Mouse (Mus musculus) cerebellum, postnatal 10 days (tissue): ENCODE results near the gene C2cd4b.

ENCODE experiments used
- DNase-seq, 2 experiments: peaks; one replicate each; pipeline ENCODE4 v3.0.0; 2021; ENCODE audit warnings: mixed read lengths in 2 of 2

The C2cd4b gene

GRCm38 (mm10) chr9:67759163-67759955, at the start of gene C2cd4b:
C2cd4b (plus strand) TSS chr9:67759437.
- DNase-seq = peak; percentile 35 to 38

GRCm38 (mm10) chr9:67711051-67711877, 48.0 kb upstream of the C2cd4b start:
- peak; percentile 83 to 86 for DNase-seq

DNA sequence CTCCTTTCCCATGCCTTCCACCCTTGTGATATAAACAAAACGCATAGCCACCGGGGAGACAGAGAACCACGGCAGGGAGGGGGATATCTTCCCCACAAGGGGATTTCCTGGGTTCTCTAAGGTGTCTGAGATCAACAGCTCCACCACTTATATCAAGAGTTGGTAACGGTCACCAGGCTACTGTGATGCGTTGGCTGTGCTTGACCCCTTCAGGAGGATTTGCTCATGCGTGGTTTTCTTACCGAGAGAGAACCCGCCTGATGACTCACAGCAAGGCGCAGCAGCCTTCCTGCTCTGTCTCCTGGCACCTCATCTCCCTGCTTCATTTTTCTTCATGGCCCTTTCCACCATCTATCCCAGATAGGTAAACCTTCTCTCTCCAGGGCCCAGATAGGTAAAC, 47.1 kb upstream of the C2cd4b start:
- DNase-seq = no peak

DNA sequence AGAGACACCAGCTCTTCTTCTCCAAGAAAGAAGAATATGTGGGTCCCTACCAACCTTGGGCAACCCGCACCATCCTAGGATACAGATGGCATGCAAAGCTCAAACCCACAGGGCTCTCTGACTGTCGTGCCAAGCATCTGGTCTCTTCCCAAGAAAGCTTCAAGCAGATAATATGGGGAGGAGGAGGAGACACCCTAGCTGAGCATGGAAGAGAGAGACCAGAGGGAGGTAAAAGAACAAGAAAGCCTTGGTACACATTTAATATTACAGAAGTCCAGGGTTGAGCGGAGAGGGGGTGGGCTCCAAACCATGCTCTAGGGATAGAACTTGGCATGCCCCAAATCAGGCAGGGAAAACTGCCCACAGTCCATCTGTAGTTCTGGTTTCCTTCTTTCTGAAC, 42.2 kb upstream of the C2cd4b start:
- peak; percentile 29 to 47 for DNase-seq

- DNase-seq = no peak
Observed at GRCm38 (mm10) chr9:67718596-67718995, 40.6 kb upstream of the C2cd4b start.

GRCm38 (mm10) chr9:67720150-67720549, 39.1 kb upstream of the C2cd4b start:
- no peak for DNase-seq

DNA sequence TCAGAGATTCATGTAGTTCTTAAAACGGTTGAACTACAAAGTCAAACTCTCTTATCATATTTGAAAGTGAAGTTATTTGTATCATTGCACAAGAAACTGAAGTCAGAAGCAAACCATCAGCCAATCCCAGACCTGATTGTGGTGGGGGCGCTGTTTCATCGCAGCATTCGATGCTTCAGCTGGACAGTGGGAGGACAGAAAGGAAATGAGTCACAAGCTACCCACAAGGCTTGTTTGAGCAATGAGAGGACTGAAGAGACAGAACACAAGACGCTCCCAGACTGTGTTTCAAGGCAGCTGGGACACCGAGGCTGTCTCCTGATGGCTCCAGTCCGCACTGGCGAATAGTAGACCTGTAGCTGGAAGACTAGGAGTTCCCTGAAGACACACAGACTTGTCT, 36.9 kb upstream of the C2cd4b start:
- no peak for DNase-seq

GRCm38 (mm10) chr9:67725196-67725595, 34.0 kb upstream of the C2cd4b start:
- no peak for DNase-seq

DNA sequence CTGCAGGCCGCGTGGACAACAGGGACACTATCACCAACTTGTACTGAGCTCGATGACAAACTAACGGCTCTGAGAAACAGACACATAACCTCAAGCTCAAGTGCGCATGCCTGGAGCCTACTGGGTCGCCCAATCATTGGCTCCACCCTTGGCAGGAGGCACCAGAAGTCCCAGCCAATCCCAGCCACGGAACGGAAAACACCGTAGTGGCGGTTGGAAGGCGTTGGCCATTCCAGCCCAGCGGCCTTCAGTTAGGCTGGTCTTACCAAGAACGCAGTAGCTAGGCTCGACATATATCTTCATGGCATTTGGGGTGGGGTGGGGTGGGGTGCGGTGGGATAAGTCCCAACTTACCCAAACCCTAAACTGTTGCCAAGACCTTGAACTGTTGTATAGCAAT, 25.5 kb upstream of the C2cd4b start:
- no peak for DNase-seq

- DNase-seq = peak; percentile 66 to 75
Observed at GRCm38 (mm10) chr9:67735426-67735825, 23.8 kb upstream of the C2cd4b start.

GRCm38 (mm10) chr9:67741256-67741655, 18.0 kb upstream of the C2cd4b start:
- DNase-seq = no peak

- DNase-seq = no peak
Observed at GRCm38 (mm10) chr9:67753411-67754182, 5.6 kb upstream of the C2cd4b start.

GRCm38 (mm10) chr9:67754713-67755112, 4.5 kb upstream of the C2cd4b start:
- DNase-seq = peak in 1 of 2 experiments; percentile 24

DNA sequence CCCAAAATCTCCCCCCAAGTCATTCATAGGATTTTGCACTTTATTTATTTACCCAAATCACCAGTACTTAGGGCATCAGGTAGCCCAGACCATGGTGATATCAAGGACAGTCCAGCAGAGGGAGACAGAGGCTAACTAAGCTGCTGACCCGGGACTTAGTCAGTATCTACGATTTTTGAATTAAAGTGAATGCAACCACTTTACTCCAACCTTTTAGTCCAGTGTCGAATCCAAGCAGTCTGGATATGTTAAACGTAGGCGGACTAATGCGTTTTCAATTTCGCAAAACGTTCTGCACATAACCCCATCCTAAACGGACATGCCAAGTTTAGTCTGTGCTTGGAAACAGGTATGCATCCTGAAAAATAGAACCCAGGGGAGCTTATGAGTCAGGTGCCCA, 551 bp upstream of the C2cd4b start:
- peak; percentile 85 to 88 for DNase-seq

DNA sequence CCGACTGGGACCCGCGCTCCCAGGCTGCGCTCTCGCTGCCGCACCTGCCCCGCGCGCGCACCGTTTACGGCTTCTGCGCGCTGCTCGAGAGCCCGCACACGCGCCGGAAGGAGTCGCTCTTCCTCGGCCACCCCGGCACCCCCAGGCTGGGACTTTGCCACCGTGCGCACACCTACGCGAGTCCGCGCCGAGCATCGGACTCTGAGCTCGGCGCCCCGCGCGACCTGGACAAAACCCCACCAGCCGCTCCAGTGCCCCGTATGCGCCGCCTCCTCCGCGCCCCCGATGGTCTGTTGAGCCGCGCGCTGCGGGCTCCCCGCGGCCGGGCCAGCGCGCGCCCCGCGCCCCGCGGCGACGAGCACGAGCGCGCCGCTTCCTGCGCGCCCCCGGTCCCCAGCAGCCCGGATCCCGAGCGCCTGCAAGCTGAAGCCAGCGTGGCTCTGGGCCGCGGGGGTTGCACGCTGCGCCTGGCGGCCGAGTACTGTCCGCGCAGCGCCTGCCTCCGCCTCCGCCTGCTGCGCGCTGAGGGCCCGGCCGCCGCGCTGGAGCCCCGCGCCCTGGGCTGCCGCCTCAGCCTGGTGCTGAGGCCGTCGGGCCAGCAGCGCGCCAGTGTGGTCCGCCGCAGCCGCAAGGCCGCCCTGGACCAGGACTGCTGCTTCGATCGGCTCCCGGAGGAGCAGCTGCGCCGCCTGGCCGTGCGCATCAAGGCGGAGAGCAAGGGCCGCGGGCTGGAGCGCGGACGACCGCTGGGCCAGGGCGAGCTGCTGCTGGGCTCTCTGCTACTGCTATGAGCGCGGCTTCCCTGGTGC, 923 bp downstream of the C2cd4b start:
- peak; percentile 83 to 86 for DNase-seq

DNA sequence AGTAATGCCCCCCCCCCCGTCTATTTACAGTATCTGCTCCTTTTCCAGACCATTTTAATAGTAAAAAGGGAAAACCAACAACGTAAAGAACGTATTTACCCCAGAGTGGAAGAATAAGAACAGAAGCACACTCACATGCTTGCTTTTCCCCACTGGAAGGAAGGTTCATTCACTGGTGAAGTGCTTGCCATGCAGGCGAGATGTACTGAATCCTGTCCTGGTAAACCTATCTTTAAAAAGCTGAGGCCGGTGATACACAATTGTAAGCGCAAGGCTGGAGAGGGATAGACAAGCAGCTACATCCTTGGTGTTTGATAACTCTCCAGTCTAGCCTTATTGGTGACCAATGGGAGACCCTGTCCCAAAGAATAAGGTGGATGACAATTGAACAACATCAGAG, 1.8 kb downstream of the C2cd4b start:
- no peak for DNase-seq

- DNase-seq = no peak
Observed at GRCm38 (mm10) chr9:67763326-67763725, 4.1 kb downstream of the C2cd4b start.

- DNase-seq = no peak
Observed at GRCm38 (mm10) chr9:67766405-67766804, 7.2 kb downstream of the C2cd4b start.

DNA sequence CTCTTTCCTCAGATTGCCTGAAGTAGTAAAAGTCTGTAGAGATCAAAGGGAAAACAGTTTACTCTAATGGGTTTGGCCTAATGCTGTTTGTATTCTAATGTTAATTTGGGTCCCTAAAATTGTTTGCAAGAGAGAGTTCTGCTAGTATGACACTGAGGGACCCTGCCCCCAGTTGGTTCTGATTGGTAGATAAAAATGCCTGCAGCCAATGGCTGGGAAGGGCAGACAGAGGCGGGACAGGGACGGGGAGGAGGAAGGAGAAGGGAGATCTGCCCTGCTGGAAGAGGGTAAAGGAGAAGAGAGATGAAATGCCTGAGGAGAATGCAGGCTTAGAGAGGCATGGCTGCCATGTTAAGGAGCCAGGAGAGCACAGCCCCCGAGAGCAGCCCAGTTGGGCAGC, 7.7 kb downstream of the C2cd4b start:
- peak in 1 of 2 experiments; percentile 11 for DNase-seq

- no peak for DNase-seq
Observed at GRCm38 (mm10) chr9:67768843-67769242, 9.6 kb downstream of the C2cd4b start.

GRCm38 (mm10) chr9:67769401-67769800, 10.2 kb downstream of the C2cd4b start:
- DNase-seq = no peak

DNA sequence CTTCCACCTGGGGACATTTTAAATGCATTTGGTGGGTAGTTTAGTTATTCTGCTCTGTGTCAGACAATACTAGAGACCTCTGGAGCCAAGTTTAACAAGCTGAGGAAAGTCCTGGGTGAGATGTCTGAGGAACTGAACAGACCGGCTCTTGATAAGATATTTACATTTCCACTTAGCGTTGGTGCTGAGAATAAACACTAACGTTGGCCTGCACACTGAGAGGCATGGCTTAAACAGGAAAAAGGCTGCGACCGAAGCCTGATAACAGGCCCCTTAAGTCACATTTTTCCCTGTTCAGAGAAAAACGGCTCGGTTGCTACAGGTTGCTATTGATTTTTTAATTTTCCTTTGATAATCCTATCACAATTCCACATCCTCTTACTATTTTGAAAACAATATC, 12.1 kb downstream of the C2cd4b start:
- DNase-seq = no peak
